Mouse (Mus musculus) olfactory bulb, adult 2 months (tissue): ENCODE results near the gene Zcchc18.

Experiments
- CTCF ChIP-seq: fragments of 200-500 bp; IDR thresholded peaks from 2 replicates; pipeline ENCODE4 v1.5.1; 2012; ENCODE audit warnings: low read depth, mild to moderate bottlenecking, low read length, moderate library complexity; ENCODE audit not compliant: insufficient read depth
- POLR2A ChIP-seq: fragments of 200-500 bp; IDR thresholded peaks from 2 replicates; pipeline ENCODE4 v1.6.1; 2012; ENCODE audit warnings: mild to moderate bottlenecking, low read depth, low read length, moderate library complexity; ENCODE audit not compliant: insufficient read depth

GRCm38 (mm10) chrX:136986039-136986438, 6.9 kb upstream of the Zcchc18 start:
- TF ChIP-seq POLR2A (no peak), CTCF (no peak)
